Mouse (Mus musculus) C2C12 (cell line): ENCODE results near the gene Dhx30. TPM values are rescaled to one million over a fixed set of nuclear protein-coding genes. Genes with fewer than 3 reads are reported as not detected.
"Not testable (repeated sequence)": the region's sequence is repeated elsewhere in the genome, so short reads cannot be mapped to it uniquely, and the experiment has no call there.

Experiments used
- H3K27me3 ChIP-seq: one replicate; pipeline ENCODE4 v1.6.1; 2011; ENCODE audit not compliant: control insufficient read depth, insufficient read depth, insufficient read length
- H3K36me3 ChIP-seq: one replicate; pipeline ENCODE4 v1.6.1; 2011; ENCODE audit not compliant: control insufficient read depth, insufficient read depth
- H3K4me3 ChIP-seq: one replicate; pipeline ENCODE4 v1.5.1; 2011; ENCODE audit warnings: mild to moderate bottlenecking, control low read depth; ENCODE audit not compliant: poor library complexity, insufficient read depth, severe bottlenecking
- H3K79me2 ChIP-seq: one replicate; pipeline ENCODE4 v1.6.1; 2011; ENCODE audit not compliant: control insufficient read depth, insufficient read depth
- H3K79me3 ChIP-seq: one replicate; pipeline ENCODE4 v1.6.1; 2011; ENCODE audit warnings: low read depth, control low read depth
- H3ac ChIP-seq: one replicate; pipeline ENCODE3; 2011; ENCODE audit warnings: low read depth; ENCODE audit not compliant: control insufficient read depth, insufficient read length
- CEBPB ChIP-seq: IDR thresholded peaks from one replicate; pipeline ENCODE4 v1.6.1; 2011; ENCODE audit warnings: low read depth, mild to moderate bottlenecking, control low read depth, moderate library complexity
- CTCF ChIP-seq: IDR thresholded peaks from one replicate; pipeline ENCODE4 v1.5.1; 2011; ENCODE audit not compliant: control insufficient read depth, insufficient read depth, insufficient read length
- FOSL1 ChIP-seq: IDR thresholded peaks from one replicate; pipeline ENCODE4 v1.8.0; 2011; ENCODE audit warnings: mild to moderate bottlenecking, low read length; ENCODE audit not compliant: poor library complexity, insufficient read depth, severe bottlenecking
- MAX ChIP-seq: IDR thresholded peaks from one replicate; pipeline ENCODE4 v1.6.1; 2011; ENCODE audit warnings: mild to moderate bottlenecking, control low read depth
- MYOD1 ChIP-seq: IDR thresholded peaks from one replicate; pipeline ENCODE4 v1.6.1; 2011; ENCODE audit warnings: low read depth; ENCODE audit not compliant: control insufficient read depth, insufficient read length
- MYOG ChIP-seq: IDR thresholded peaks from one replicate; pipeline ENCODE4 v1.6.1; 2011; ENCODE audit not compliant: control insufficient read depth, insufficient read length; ENCODE audit errors: extremely low read depth
- USF1 ChIP-seq: IDR thresholded peaks from one replicate; pipeline ENCODE4 v1.6.1; 2011; ENCODE audit warnings: low read depth, mild to moderate bottlenecking, control low read depth, moderate library complexity
- polyA plus RNA-seq: library from polyadenylated mRNA; unstranded; fragments of >200 nt; fragmentation: generic; extraction: Trizol; gene quantifications from one replicate; pipeline ENCODE4 v1.2.1, GENCODE M21; 2012; ENCODE audit warnings: missing spikeins

Gene Dhx30
- polyA plus RNA-seq, 1 experiment: 93.2 TPM

- Histone ChIP-seq H3ac (no peak overlapping the region), H3K36me3 (peaks cover 71% of the 10 kb centered on the region), H3K79me2 (peaks cover 100% of the 10 kb centered on the region), H3K27me3 (no peaks in the 10 kb centered on the region), H3K79me3 (peaks cover 93% of the 10 kb centered on the region), H3K4me3 (no peak overlapping the region)
- TF ChIP-seq MYOG: no peak
- no peak for TF ChIP-seq MYOD1
Observed at GRCm38 (mm10) chr9:110139119-110139518, 21.5 kb upstream of the Dhx30 start.

GRCm38 (mm10) chr9:110134176-110134575 lies 16.5 kb upstream of the Dhx30 start:
- H3K79me3 ChIP-seq: peaks cover 68% of the 10 kb centered on the region
- TF ChIP-seq MAX (no peak), CTCF (no peak), MYOD1 (no peak), USF1 (no peak), MYOG (no peak), CEBPB (no peak), FOSL1 (no peak)
- H3K79me2 ChIP-seq: peaks cover 72% of the 10 kb centered on the region
- H3ac ChIP-seq: no peak overlapping the region
- H3K27me3 ChIP-seq: no peaks in the 10 kb centered on the region
- H3K4me3 ChIP-seq: no peak overlapping the region
- peaks cover 43% of the 10 kb centered on the region for H3K36me3 ChIP-seq

- Histone ChIP-seq H3K79me2 (peaks cover 60% of the 10 kb centered on the region), H3K4me3 (peak overlapping the region; percentile 63), H3K79me3 (peaks cover 56% of the 10 kb centered on the region), H3K27me3 (no peaks in the 10 kb centered on the region), H3K36me3 (peaks cover 41% of the 10 kb centered on the region), H3ac (no peak overlapping the region)
- TF ChIP-seq CEBPB (no peak), FOSL1 (no peak), MAX (no peak), MYOG (no peak), USF1 (no peak), MYOD1 (no peak), CTCF (no peak)
Observed at GRCm38 (mm10) chr9:110132921-110133320, 15.3 kb upstream of the Dhx30 start.

GRCm38 (mm10) chr9:110132201-110132605 lies 14.6 kb upstream of the Dhx30 start:
- peak; percentile 62 for TF ChIP-seq MAX
- no peak for TF ChIP-seq MYOD1
- no peak for TF ChIP-seq USF1
- TF ChIP-seq MYOG: no peak
- TF ChIP-seq FOSL1: no peak
- Histone ChIP-seq H3K79me3 (peaks cover 50% of the 10 kb centered on the region), H3K27me3 (no peaks in the 10 kb centered on the region), H3ac (peak overlapping the region; percentile 84), H3K4me3 (peak overlapping the region; percentile 63), H3K36me3 (peaks cover 34% of the 10 kb centered on the region), H3K79me2 (peaks cover 53% of the 10 kb centered on the region)

- TF ChIP-seq CEBPB (no peak), CTCF (no peak), USF1 (no peak), MAX (peak; percentile 70), MYOD1 (no peak)
- Histone ChIP-seq H3K36me3 (peaks cover 28% of the 10 kb centered on the region), H3K4me3 (peak overlapping the region; percentile 63), H3K27me3 (no peaks in the 10 kb centered on the region), H3K79me2 (peaks cover 47% of the 10 kb centered on the region), H3K79me3 (peaks cover 44% of the 10 kb centered on the region), H3ac (peak overlapping the region; percentile 84)
Observed at GRCm38 (mm10) chr9:110131525-110132197, 14.0 kb upstream of the Dhx30 start.

- Histone ChIP-seq H3K79me3 (peaks cover 38% of the 10 kb centered on the region), H3K27me3 (no peaks in the 10 kb centered on the region), H3ac (peak overlapping the region; percentile 42), H3K36me3 (peaks cover 23% of the 10 kb centered on the region), H3K4me3 (peak overlapping the region; percentile 63), H3K79me2 (peaks cover 41% of the 10 kb centered on the region)
- TF ChIP-seq CTCF: no peak
- no peak for TF ChIP-seq CEBPB
- no peak for TF ChIP-seq MYOG
- no peak for TF ChIP-seq MAX
- no peak for TF ChIP-seq FOSL1
- no peak for TF ChIP-seq MYOD1
- TF ChIP-seq USF1: no peak
Observed at GRCm38 (mm10) chr9:110130896-110131524, 13.4 kb upstream of the Dhx30 start.

GRCm38 (mm10) chr9:110124008-110124540 lies 6.4 kb upstream of the Dhx30 start:
- not testable (repeated sequence) for H3K27me3 ChIP-seq, H3K79me2 ChIP-seq, H3ac ChIP-seq, H3K79me3 ChIP-seq, H3K4me3 ChIP-seq, H3K36me3 ChIP-seq
